Mouse (Mus musculus): ENCODE results near the gene Prmt6. TPM values are rescaled to one million over a fixed set of nuclear protein-coding genes. Genes with fewer than 3 reads are reported as not detected.

Gene Prmt6
- polyA plus RNA-seq, 1 experiment from 2014 or later = 7.3 TPM

DNA sequence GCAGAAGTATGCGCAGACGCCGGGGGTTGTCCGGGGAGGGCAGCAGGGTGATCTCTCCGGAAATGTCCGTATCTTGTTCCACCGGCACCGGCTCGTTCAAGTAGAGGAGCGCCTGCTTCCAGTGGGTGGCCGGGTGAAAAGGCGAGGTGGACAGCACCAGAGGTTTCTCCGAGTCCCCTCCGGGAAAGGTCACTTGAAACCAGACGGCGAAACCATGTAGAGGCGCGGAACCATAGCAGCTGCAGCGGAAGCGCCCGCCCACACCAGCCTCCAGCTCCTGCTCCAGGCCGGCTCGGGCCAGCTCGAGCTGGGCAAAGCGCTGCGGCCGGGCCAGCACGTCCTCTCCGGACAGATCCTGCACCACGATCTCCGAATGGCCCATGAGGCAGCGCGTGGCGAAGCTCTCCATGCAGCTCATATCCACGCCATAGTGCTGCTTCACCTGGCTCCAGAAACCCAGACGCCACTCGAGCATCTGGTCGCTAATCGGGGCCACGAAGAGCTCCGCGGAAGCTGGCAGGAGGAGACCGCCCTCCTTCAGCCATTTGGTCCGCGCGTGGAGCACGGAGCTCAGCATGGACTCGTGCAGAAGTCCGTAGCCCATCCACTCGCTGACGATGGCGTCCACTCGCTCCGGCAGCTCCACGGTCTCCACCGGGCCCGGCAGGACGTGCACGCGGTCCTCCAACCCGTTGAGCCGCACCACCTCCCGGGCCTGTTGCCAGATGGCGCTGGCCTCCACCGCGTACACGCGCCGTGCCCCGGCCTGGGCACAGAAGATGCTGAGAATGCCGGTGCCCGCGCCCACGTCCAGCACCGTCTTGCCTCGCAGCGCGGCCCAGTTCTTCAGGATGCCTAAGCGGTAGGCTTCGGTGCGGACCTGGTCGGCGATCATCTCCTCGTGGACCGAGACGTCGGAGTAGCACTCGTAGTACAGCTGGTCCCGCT, 633 bp downstream of the Prmt6 start:
- H3K4me2 ChIP-seq (replicated peaks; ENCODE audit: low read depth) = peak overlapping the region; percentile 88
- H3K36me3 ChIP-seq (ENCODE audit: control insufficient read depth, insufficient read depth) = peaks cover 14% of the 10 kb centered on the region; the same call in 1 of the 2 replicates
- H3K27ac ChIP-seq (ENCODE audit: low read depth, low read length) = peak overlapping the region; percentile 75
- peak overlapping the region; percentile 82 for H3K9ac ChIP-seq (ENCODE audit: low read depth, low read length)
- no peaks in the 10 kb centered on the region for H3K27me3 ChIP-seq (replicated peaks; ENCODE audit: control insufficient read depth, insufficient read depth, low read length)
- peak; percentile 87 for ATAC-seq
- H3K4me3 ChIP-seq (ENCODE audit: low read depth, low read length) = peak overlapping the region; percentile 89
- H3K4me1 ChIP-seq (replicated peaks; ENCODE audit: control insufficient read depth, insufficient read depth, low read length) = no peaks in the 10 kb centered on the region; the same call in 1 of the 2 replicates
- no peaks in the 10 kb centered on the region for H3K9me3 ChIP-seq (ENCODE audit: control insufficient read depth)
- under 1% methylated on average over 88 of the region's 89 CpGs for WGBS
- TF ChIP-seq CTCF (IDR thresholded peaks at IDR 0.05; ENCODE audit: low read depth) = peak; percentile 52

DNA sequence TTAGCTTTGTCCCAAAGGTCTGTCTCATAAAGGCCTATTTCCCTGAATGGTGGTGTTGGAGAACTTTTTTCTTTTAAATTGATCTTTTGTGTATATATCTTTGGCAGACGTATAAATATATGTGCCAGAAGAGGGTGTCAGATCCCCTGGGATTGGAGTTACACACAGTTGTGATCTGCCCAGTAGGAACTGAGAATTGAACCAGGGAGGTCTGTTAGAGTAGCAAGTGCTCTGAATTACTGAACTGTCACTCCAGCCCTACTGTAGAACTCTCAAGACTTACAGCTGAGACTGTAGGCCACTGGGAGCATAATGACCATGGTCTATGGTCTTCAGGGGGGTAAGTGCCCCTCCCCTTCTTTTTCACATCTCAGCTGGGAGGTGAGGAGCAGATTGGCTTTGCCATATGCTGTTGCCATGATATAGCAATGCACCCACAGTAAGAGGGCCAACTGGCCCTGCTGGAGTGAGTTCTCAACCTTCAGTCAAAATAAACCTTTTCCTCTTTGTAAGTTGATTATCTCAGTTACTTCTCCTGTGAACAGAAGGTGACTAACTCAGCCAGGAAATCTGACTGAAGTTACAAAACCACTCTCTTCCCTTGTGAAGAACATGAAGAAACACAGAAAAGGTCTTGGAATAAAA, 13.9 kb downstream of the Prmt6 start:
- Histone ChIP-seq H3K27ac (ENCODE audit: low read depth, low read length) (no peak overlapping the region), H3K4me1 (replicated peaks; ENCODE audit: control insufficient read depth, insufficient read depth, low read length) (no peaks in the 10 kb centered on the region), H3K9me3 (ENCODE audit: control insufficient read depth) (no peaks in the 10 kb centered on the region), H3K4me3 (ENCODE audit: low read depth, low read length) (no peak overlapping the region), H3K9ac (ENCODE audit: low read depth, low read length) (no peak overlapping the region), H3K27me3 (replicated peaks; ENCODE audit: control insufficient read depth, insufficient read depth, low read length) (no peaks in the 10 kb centered on the region), H3K36me3 (ENCODE audit: control insufficient read depth, insufficient read depth) (no peaks in the 10 kb centered on the region), H3K4me2 (replicated peaks; ENCODE audit: low read depth) (no peak overlapping the region)
- no peak for TF ChIP-seq CTCF (IDR thresholded peaks at IDR 0.05; ENCODE audit: low read depth)
- no peak for ATAC-seq
- 65% methylated on average over 1 of the region's 1 CpGs for WGBS

Other genes starting within 250 kb of the Prmt6 start
- 0.38 and 0.75 TPM in 2 replicates for gene Ntng1, start 107.0 kb downstream of the Prmt6 start, polyA plus RNA-seq (2015; fragmentation: Nextera tagmentation; extraction: Ambion mirVana)